Mouse (Mus musculus) forebrain, embryonic 16.5 days (tissue): ENCODE data around the gene Umad1. TPM values are rescaled to one million over a fixed set of nuclear protein-coding genes. Genes with fewer than 3 reads are reported as not detected.

Source experiments
- ATAC-seq: fragments of 200-750 bp; cut with Nextera tagmentation; 2 replicates; pipeline ENCODE4 v1.8.0; 2017; ENCODE audit warnings: mild to moderate bottlenecking, moderate library complexity
- H3K27ac ChIP-seq: fragments of 300-500 bp; sonication (generic); 2 replicates; pipeline ENCODE4 v1.5.1; 2014; ENCODE audit warnings: low read length, control low read depth
- H3K27me3 ChIP-seq: fragments of 300-500 bp; sonication (generic); replicated peaks from 2 replicates; pipeline ENCODE4 v1.6.1; 2014; ENCODE audit warnings: low read length; ENCODE audit not compliant: control insufficient read depth, insufficient read depth
- H3K36me3 ChIP-seq: fragments of 300-500 bp; sonication (generic); 2 replicates; pipeline ENCODE4 v1.6.1; 2014; ENCODE audit not compliant: control insufficient read depth, insufficient read depth
- H3K4me1 ChIP-seq: fragments of 300-500 bp; sonication (generic); replicated peaks from 2 replicates; pipeline ENCODE4 v1.6.1; 2014; ENCODE audit warnings: low read length; ENCODE audit not compliant: control insufficient read depth, insufficient read depth
- H3K4me2 ChIP-seq: fragments of 300-500 bp; sonication (generic); 2 replicates; pipeline ENCODE4 v1.6.1; 2014; ENCODE audit warnings: mild to moderate bottlenecking, low read length, control low read depth
- H3K4me3 ChIP-seq: fragments of 300-500 bp; sonication (generic); replicated peaks from 2 replicates; pipeline ENCODE4 v1.5.1; 2014; ENCODE audit warnings: mild to moderate bottlenecking, low read length, control low read depth
- H3K9ac ChIP-seq: fragments of 300-500 bp; sonication (generic); replicated peaks from 2 replicates; pipeline ENCODE4 v1.6.1; 2014; ENCODE audit warnings: low read depth, low read length, control low read depth
- H3K9me3 ChIP-seq: fragments of 300-500 bp; sonication (generic); 2 replicates; pipeline ENCODE4 v1.6.1; 2016; ENCODE audit warnings: low read length; ENCODE audit not compliant: control insufficient read depth
- WGBS: fragments of 180-500 bp; shearing (Covaris S2); extraction: QIAGEN DNeasy Blood & Tissue Kit; methylation state at CpG from one replicate; pipeline ENCODE4 v1.1.7; 2014; 5-methylcytosine and 5-hydroxymethylcytosine counted together
- polyA plus RNA-seq: library from polyadenylated mRNA; unstranded; fragments of >200 nt; fragmentation: Nextera tagmentation; extraction: Ambion mirVana; gene quantifications from 2 replicates; pipeline ENCODE4 v1.2.1, GENCODE M21; 2015

Umad1 gene
- polyA plus RNA-seq, 1 experiment from 2014 or later: 46.0 TPM

- Histone ChIP-seq H3K36me3 (no peaks in the 10 kb centered on the region), H3K27ac (peak overlapping the region; percentile 35), H3K4me1 (peaks cover 11% of the 10 kb centered on the region), H3K4me3 (no peak overlapping the region), H3K9me3 (no peaks in the 10 kb centered on the region), H3K4me2 (peak overlapping the region; percentile 36), H3K9ac (peak overlapping the region; percentile 36), H3K27me3 (no peaks in the 10 kb centered on the region)
- peak; percentile 62 for ATAC-seq
- WGBS: 41% methylated on average over 10 of the region's 10 CpGs
Observed at GRCm38 (mm10) chr6:8412845-8413598, 153.9 kb downstream of the Umad1 start.

DNA sequence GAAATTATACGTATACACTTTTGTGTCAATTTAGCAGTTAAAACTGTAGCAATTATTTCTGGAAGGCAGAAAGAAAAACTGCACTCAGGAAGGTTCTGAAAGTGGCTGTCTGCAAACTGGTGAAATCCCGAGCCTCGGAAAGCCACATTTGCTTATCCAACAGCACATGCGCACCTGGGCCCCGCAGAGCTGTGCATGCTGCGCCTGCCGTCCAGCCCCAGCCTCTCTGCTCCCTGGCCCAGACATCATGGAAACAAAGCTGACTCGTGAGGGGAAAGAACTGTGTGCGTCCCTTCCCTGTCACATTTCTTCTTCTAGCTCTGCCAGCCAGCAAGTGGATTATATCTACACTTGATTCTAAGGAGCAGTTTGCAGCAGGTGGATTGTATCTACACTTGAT lies 154.9 kb downstream of the Umad1 start:
- Histone ChIP-seq H3K9ac (no peak overlapping the region), H3K4me2 (no peak overlapping the region), H3K27ac (no peak overlapping the region), H3K27me3 (no peaks in the 10 kb centered on the region), H3K4me1 (peaks cover 11% of the 10 kb centered on the region), H3K4me3 (peak overlapping the region; percentile 7), H3K36me3 (no peaks in the 10 kb centered on the region), H3K9me3 (no peaks in the 10 kb centered on the region)
- ATAC-seq: peak; percentile 24; the same call in 1 of the 2 replicates
- 47% methylated on average over 9 of the region's 9 CpGs for WGBS

DNA sequence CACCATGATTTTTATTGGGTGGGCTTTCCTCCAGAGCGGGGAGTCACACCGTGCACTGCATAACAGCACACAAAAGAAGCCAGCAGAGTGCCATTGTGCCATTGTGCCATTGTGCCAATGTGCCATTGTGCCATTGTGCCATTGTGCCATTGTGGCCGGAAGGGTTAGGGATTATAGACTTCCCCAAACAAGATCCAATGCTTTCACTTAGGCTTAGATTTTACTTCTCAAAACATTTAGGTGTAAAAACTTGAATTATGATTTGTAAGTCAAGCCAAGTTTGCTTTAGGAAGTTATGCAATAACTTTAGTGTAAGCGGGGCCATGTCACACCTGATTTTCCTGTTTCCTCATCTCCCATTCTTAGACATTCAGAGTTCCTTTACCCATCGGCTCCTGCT lies 156.7 kb downstream of the Umad1 start:
- Histone ChIP-seq H3K27me3 (no peaks in the 10 kb centered on the region), H3K4me3 (no peak overlapping the region), H3K9ac (no peak overlapping the region), H3K4me1 (peaks cover 15% of the 10 kb centered on the region), H3K36me3 (no peaks in the 10 kb centered on the region), H3K4me2 (no peak overlapping the region), H3K27ac (no peak overlapping the region), H3K9me3 (no peaks in the 10 kb centered on the region)
- 61% methylated on average over 5 of the region's 5 CpGs for WGBS
- ATAC-seq: no peak

GRCm38 (mm10) chr6:8416802-8417569 lies 157.9 kb downstream of the Umad1 start:
- peaks cover 25% of the 10 kb centered on the region for H3K4me1 ChIP-seq
- H3K27ac ChIP-seq: no peak overlapping the region
- no peak for ATAC-seq
- no peak overlapping the region for H3K9ac ChIP-seq
- H3K9me3 ChIP-seq: no peaks in the 10 kb centered on the region
- H3K36me3 ChIP-seq: no peaks in the 10 kb centered on the region
- H3K4me2 ChIP-seq: no peak overlapping the region
- no peak overlapping the region for H3K4me3 ChIP-seq
- no peaks in the 10 kb centered on the region for H3K27me3 ChIP-seq
- WGBS: 80% methylated on average over 8 of the region's 8 CpGs

DNA sequence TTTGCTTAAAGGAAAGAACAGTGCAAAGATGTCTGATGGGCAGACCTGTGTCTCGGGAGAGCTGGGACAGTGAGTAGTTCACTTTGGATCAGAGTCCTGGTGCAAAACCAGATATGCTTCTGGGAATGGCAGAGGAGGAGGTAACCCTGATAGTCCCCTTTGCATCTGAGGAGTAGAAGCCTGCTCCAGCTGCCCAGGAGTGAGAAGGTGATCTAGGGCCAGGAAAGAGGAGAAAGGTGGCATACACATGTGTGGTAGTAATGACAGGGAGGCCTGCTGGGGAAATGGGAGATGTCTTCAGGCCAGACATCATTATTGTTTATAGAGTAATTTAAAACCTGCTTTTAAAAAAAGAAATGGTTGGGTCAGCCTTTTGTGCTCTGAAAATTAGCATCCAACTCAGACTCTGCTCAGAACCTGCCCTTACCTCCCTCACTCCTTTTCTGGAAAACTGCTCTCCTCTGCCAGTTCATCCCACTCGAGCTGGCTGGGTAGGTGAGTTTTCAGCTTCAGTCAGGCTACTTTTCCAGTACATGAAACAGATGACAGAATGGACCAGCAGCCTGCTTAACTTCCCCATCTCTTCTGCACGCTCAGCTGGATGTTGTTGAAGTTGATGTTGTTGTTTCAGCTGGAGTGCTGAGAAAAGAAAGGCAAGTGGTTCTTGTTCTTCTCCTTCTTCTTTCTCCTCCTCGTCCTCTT lies 160.5 kb downstream of the Umad1 start:
- Histone ChIP-seq H3K9me3 (no peaks in the 10 kb centered on the region), H3K27ac (no peak overlapping the region), H3K4me2 (no peak overlapping the region), H3K36me3 (no peaks in the 10 kb centered on the region), H3K27me3 (no peaks in the 10 kb centered on the region), H3K9ac (no peak overlapping the region), H3K4me3 (no peak overlapping the region), H3K4me1 (peaks cover 27% of the 10 kb centered on the region)
- WGBS: 83% methylated on average over 4 of the region's 4 CpGs
- no peak for ATAC-seq

DNA sequence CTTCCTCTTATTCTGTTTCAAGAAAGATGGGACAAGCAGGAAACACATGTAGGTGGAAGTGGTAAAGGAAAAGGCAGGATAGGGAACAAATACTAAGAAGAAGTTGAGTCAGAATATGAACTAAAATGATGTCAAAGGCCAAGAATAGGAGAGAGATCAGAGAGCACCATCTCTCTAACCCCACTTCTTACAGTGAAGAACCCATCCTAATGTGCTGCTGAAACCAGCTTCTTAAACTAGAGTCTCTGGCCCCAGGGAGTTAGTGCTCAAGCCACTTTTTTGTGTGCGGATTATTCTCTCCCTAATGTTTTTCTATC lies 161.1 kb downstream of the Umad1 start:
- Histone ChIP-seq H3K4me3 (no peak overlapping the region), H3K4me2 (no peak overlapping the region), H3K9ac (no peak overlapping the region), H3K9me3 (no peaks in the 10 kb centered on the region), H3K27ac (no peak overlapping the region), H3K27me3 (no peaks in the 10 kb centered on the region), H3K36me3 (no peaks in the 10 kb centered on the region), H3K4me1 (peaks cover 27% of the 10 kb centered on the region)
- 89% methylated on average over 1 of the region's 1 CpGs for WGBS
- no peak for ATAC-seq

DNA sequence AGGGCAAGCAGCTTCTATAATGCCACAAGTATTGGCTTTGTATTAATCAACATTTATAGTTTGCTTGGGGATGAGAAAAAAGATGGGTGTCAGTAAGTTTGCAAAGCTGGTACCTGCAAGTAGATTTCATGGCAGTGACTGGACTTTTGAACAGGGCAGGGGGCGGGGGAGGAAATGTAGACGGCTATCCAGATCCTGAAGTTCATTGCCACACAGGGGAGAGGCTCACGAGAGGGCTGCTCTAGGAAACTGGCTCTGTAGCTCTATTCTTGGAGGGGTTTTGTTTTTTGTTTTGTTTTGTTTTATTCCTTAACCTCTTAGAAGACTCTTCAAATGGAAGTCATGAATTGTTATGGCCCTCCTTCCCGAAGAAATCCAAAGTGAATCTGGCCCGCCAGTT lies 162.3 kb downstream of the Umad1 start:
- H3K4me1 ChIP-seq: peaks cover 27% of the 10 kb centered on the region
- no peak for ATAC-seq
- no peak overlapping the region for H3K9ac ChIP-seq
- no peak overlapping the region for H3K4me2 ChIP-seq
- no peak overlapping the region for H3K4me3 ChIP-seq
- H3K36me3 ChIP-seq: no peaks in the 10 kb centered on the region
- H3K27ac ChIP-seq: peak overlapping the region; percentile 85
- no peaks in the 10 kb centered on the region for H3K27me3 ChIP-seq
- H3K9me3 ChIP-seq: no peaks in the 10 kb centered on the region
- 48% methylated on average over 5 of the region's 5 CpGs for WGBS

DNA sequence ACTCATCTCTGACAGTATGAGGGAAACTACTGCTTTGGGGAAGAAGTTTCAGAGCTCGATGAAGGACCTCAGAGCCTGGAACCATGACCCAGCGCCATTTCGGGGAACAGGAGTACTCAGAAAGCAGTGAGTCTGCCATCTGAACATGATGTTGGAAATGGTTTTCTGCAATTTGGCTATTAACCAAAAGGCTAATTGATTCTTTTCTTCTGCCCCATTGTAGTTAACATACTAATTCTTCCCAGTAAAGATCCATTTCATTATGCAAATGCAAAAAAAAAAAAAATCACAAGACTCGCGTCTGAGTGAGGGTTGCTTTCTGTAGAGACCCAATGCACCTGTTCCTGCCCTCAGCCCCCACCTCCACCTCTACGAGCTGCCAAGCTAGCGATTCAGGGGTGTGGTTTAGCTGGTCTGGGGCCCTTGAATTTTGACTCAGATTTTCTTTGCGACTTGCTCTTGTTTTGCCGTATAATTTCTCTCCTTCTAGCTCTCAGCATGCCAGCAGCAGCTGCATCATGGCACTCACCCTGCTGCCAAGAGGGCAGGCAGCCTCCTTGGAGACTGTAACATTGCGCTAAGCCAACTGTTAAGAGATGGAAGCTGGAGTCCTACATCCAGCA lies 163.0 kb downstream of the Umad1 start:
- Histone ChIP-seq H3K4me1 (peaks cover 27% of the 10 kb centered on the region), H3K9ac (0 out of 2 replicates have a peak overlapping the region, but pooled peaks have one; percentile 19), H3K4me3 (peak overlapping the region; percentile 8; the same call in 1 of the 2 replicates), H3K27me3 (no peaks in the 10 kb centered on the region), H3K4me2 (peak overlapping the region; percentile 45), H3K27ac (peak overlapping the region; percentile 85), H3K9me3 (no peaks in the 10 kb centered on the region), H3K36me3 (no peaks in the 10 kb centered on the region)
- 18% methylated on average over 10 of the region's 10 CpGs for WGBS
- peak; percentile 94 for ATAC-seq

DNA sequence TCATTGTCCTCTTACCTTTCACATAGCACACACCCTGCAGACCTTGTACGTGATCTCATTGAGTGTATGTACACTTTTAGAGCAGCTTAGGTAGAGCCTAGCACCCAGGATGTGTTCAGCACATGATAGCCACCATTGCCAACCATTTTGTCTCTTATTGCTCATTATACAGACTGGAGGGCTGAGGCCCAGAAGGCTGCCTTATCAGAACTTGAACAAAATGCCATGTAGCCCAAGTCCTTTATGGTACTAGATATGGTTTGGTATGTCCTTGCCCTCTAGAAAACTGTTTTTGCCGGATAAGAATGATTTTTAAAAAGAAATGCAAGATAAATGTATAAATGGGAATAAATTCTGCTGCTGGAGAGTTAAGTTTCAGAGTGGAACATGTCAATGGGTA lies 164.1 kb downstream of the Umad1 start:
- peaks cover 27% of the 10 kb centered on the region for H3K4me1 ChIP-seq
- H3K27ac ChIP-seq: peak overlapping the region; percentile 85
- no peak for ATAC-seq
- WGBS: 93% methylated on average over 2 of the region's 2 CpGs
- H3K4me2 ChIP-seq: no peak overlapping the region
- H3K36me3 ChIP-seq: no peaks in the 10 kb centered on the region
- H3K9ac ChIP-seq: no peak overlapping the region
- H3K9me3 ChIP-seq: no peaks in the 10 kb centered on the region
- no peaks in the 10 kb centered on the region for H3K27me3 ChIP-seq
- no peak overlapping the region for H3K4me3 ChIP-seq
